Mouse (Mus musculus) liver, postnatal 0 days (tissue): Measurements from ENCODE around the gene Dhx29.

ENCODE experiments used
- CTCF ChIP-seq: sonication (generic); IDR thresholded peaks from 2 replicates; pipeline ENCODE4 v1.5.1; 2016; ENCODE audit warnings: antibody characterized with exemption, low read depth
- EP300 ChIP-seq: IDR thresholded peaks from 2 replicates; pipeline ENCODE4 v1.6.1; 2016; ENCODE audit warnings: antibody characterized with exemption, low read depth, mild to moderate bottlenecking

- TF ChIP-seq EP300: no peak
- TF ChIP-seq CTCF: no peak
Observed at GRCm38 (mm10) chr13:112976720-112977119, 49.5 kb downstream of the Dhx29 start.
